Mouse (Mus musculus) MEL (cell line): Measurements from ENCODE around the gene Dock9. TPM values are rescaled to one million over a fixed set of nuclear protein-coding genes. Genes with fewer than 3 reads are reported as not detected.

Experiments used
- DNase-seq: peaks from one replicate; pipeline ENCODE4 v3.0.0; 2011; ENCODE audit warnings: low read depth, low spot score
- H3K27ac ChIP-seq: 2 replicates; pipeline ENCODE4 v1.5.1; 2012; ENCODE audit warnings: low read depth, mild to moderate bottlenecking, control low read depth, low read length, moderate library complexity; ENCODE audit not compliant: control insufficient read depth
- H3K27me3 ChIP-seq, 2 experiments: fragments of 150-350 bp in 1 of 2; sonication (generic) in 1 of 2; 2 replicates each; pipeline ENCODE4 v1.6.1; 2012; ENCODE audit warnings: low read length in 2 of 2, mild to moderate bottlenecking in 2 of 2, improper control_type of control experiment in 1 of 2, moderate library complexity in 1 of 2; ENCODE audit not compliant: insufficient read depth in 2 of 2, control insufficient read depth in 1 of 2
- H3K36me3 ChIP-seq, 2 experiments: 2 replicates each; pipeline ENCODE4 v1.6.1; 2012 to 2014; ENCODE audit warnings: low read length in 2 of 2, improper control_type of control experiment in 1 of 2, inconsistent platforms in 1 of 2, mild to moderate bottlenecking in 1 of 2; ENCODE audit not compliant: insufficient read depth in 2 of 2, control insufficient read depth in 1 of 2
- H3K4me1 ChIP-seq, 2 experiments: fragments of 150-350 bp in 1 of 2; sonication (generic) in 1 of 2; 2 replicates each; pipeline ENCODE4 v1.6.1; 2012; ENCODE audit warnings: low read length in 2 of 2, improper control_type of control experiment in 1 of 2, mild to moderate bottlenecking in 1 of 2; ENCODE audit not compliant: insufficient read depth in 2 of 2, control insufficient read depth in 1 of 2
- H3K4me3 ChIP-seq, 2 experiments: fragments of 150-350 bp in 1 of 2; sonication (generic) in 1 of 2; 2 replicates each; pipeline ENCODE4 v1.5.1; 2012; ENCODE audit warnings: low read depth in 2 of 2, low read length in 2 of 2, mild to moderate bottlenecking in 2 of 2, moderate library complexity in 2 of 2, control low read depth in 1 of 2, improper control_type of control experiment in 1 of 2; ENCODE audit not compliant: control insufficient read depth in 1 of 2, insufficient read depth in 1 of 2
- H3K79me2 ChIP-seq: 2 replicates; pipeline ENCODE4 v1.6.1; 2012; ENCODE audit warnings: mild to moderate bottlenecking, low read length, moderate library complexity; ENCODE audit not compliant: control insufficient read depth, poor library complexity, insufficient read depth
- H3K9ac ChIP-seq: 2 replicates; pipeline ENCODE4 v1.6.1; 2012; ENCODE audit warnings: low read depth, mild to moderate bottlenecking, control low read depth, low read length, moderate library complexity; ENCODE audit not compliant: control insufficient read depth, poor library complexity, severe bottlenecking
- H3K9me3 ChIP-seq: fragments of 150-350 bp; sonication (generic); replicated peaks from 2 replicates; pipeline ENCODE4 v1.6.1; 2012; ENCODE audit warnings: mild to moderate bottlenecking, low read length, improper control_type of control experiment, moderate library complexity; ENCODE audit not compliant: insufficient read depth
- CHD2 ChIP-seq: IDR thresholded peaks from 2 replicates; pipeline ENCODE4 v1.6.1; 2011; ENCODE audit warnings: low read length, improper control_type of control experiment
- CTCF ChIP-seq, 3 experiments: IDR thresholded peaks in 2 of 3; conservative IDR thresholded peaks in 1 of 3; 2 replicates each; pipeline ENCODE4 v1.5.1; 2011 to 2012; ENCODE audit warnings: low read length in 3 of 3, low read depth in 2 of 3, mild to moderate bottlenecking in 2 of 3, improper control_type of control experiment in 1 of 3, inconsistent platforms in 1 of 3, mixed read lengths in 1 of 3, moderate library complexity in 1 of 3; ENCODE audit not compliant: control insufficient read depth in 1 of 3, insufficient read depth in 1 of 3, poor library complexity in 1 of 3, severe bottlenecking in 1 of 3
- ELF1 ChIP-seq: IDR thresholded peaks from 2 replicates; pipeline ENCODE4 v1.6.1; 2014; ENCODE audit warnings: low read depth, mild to moderate bottlenecking, inconsistent platforms, low read length, improper control_type of control experiment, moderate library complexity
- EP300 ChIP-seq, 2 experiments: IDR thresholded peaks; 2 replicates each; pipeline ENCODE4 v1.6.1; 2011; ENCODE audit warnings: improper control_type of control experiment in 2 of 2, low read length in 2 of 2, low read depth in 1 of 2, mild to moderate bottlenecking in 1 of 2
- GABPA ChIP-seq: IDR thresholded peaks from 2 replicates; pipeline ENCODE4 v1.6.1; 2012; ENCODE audit warnings: low read depth, mild to moderate bottlenecking, inconsistent platforms, low read length, improper control_type of control experiment, moderate library complexity
- GATA1 ChIP-seq: IDR thresholded peaks from 2 replicates; pipeline ENCODE4 v1.6.1; 2011; ENCODE audit warnings: low read depth, low read length, improper control_type of control experiment
- HCFC1 ChIP-seq: IDR thresholded peaks from 2 replicates; pipeline ENCODE4 v1.6.1; 2012; ENCODE audit warnings: low read depth, mild to moderate bottlenecking, inconsistent platforms, low read length, improper control_type of control experiment, moderate library complexity
- JUND ChIP-seq: IDR thresholded peaks from 2 replicates; pipeline ENCODE4 v1.6.1; 2011; ENCODE audit warnings: low read depth, mild to moderate bottlenecking, improper control_type of control experiment, low read length
- KAT2A ChIP-seq: conservative IDR thresholded peaks from 2 replicates; pipeline ENCODE4 v1.6.1; 2012; ENCODE audit warnings: low read depth, low read length, improper control_type of control experiment, inconsistent platforms
- MEF2A ChIP-seq: IDR thresholded peaks from 2 replicates; pipeline ENCODE4 v1.6.1; 2014; ENCODE audit warnings: low read depth, mild to moderate bottlenecking, inconsistent platforms, low read length, improper control_type of control experiment; ENCODE audit not compliant: poor library complexity, insufficient replicate concordance, severe bottlenecking; ENCODE audit errors: extremely low read depth
- MXI1 ChIP-seq: IDR thresholded peaks from 2 replicates; pipeline ENCODE4 v1.6.1; 2011; ENCODE audit warnings: mild to moderate bottlenecking, low read depth, low read length, improper control_type of control experiment
- RCOR1 ChIP-seq: IDR thresholded peaks from 2 replicates; pipeline ENCODE4 v1.6.1; 2012; ENCODE audit warnings: low read depth, mild to moderate bottlenecking, inconsistent platforms, low read length, improper control_type of control experiment
- SIN3A ChIP-seq: IDR thresholded peaks from 2 replicates; pipeline ENCODE4 v1.6.1; 2012; ENCODE audit warnings: low read length, improper control_type of control experiment, inconsistent platforms
- SMC3 ChIP-seq: IDR thresholded peaks from 2 replicates; pipeline ENCODE4 v1.6.1; 2011; ENCODE audit warnings: low read depth, low read length, improper control_type of control experiment
- TBP ChIP-seq: IDR thresholded peaks from 2 replicates; pipeline ENCODE4 v1.8.0; 2011; ENCODE audit warnings: low read depth, low read length, improper control_type of control experiment
- TCF12 ChIP-seq: IDR thresholded peaks from 2 replicates; pipeline ENCODE4 v1.6.1; 2014; ENCODE audit warnings: low read depth, mild to moderate bottlenecking, inconsistent platforms, low read length, improper control_type of control experiment, moderate library complexity
- UBTF ChIP-seq: IDR thresholded peaks from 2 replicates; pipeline ENCODE4 v1.6.1; 2012; ENCODE audit warnings: low read depth, mild to moderate bottlenecking, inconsistent platforms, low read length, improper control_type of control experiment, moderate library complexity, borderline replicate concordance; ENCODE audit not compliant: insufficient read depth
- USF1 ChIP-seq: IDR thresholded peaks from 2 replicates; pipeline ENCODE4 v1.6.1; 2014; ENCODE audit warnings: low read depth, mild to moderate bottlenecking, inconsistent platforms, low read length, improper control_type of control experiment, moderate library complexity
- USF2 ChIP-seq, 2 experiments: IDR thresholded peaks; 2 replicates each; pipeline ENCODE4 v1.6.1; 2011 to 2012; ENCODE audit warnings: improper control_type of control experiment in 2 of 2, low read length in 2 of 2, borderline replicate concordance in 1 of 2, inconsistent platforms in 1 of 2, low read depth in 1 of 2, mild to moderate bottlenecking in 1 of 2; ENCODE audit not compliant: insufficient read depth in 1 of 2
- ZMIZ1 ChIP-seq: IDR thresholded peaks from 2 replicates; pipeline ENCODE4 v1.6.1; 2012; ENCODE audit warnings: low read depth, mild to moderate bottlenecking, inconsistent platforms, low read length, improper control_type of control experiment, moderate library complexity
- ZNF384 ChIP-seq: IDR thresholded peaks from 2 replicates; pipeline ENCODE4 v1.6.1; 2012; ENCODE audit warnings: low read depth, mild to moderate bottlenecking, inconsistent platforms, low read length, improper control_type of control experiment
- polyA plus RNA-seq, 2 experiments: library from polyadenylated mRNA; stranded (reverse) in 1 of 2; unstranded in 1 of 2; fragments of >175 nt in 1 of 2; fragments of >200 nt in 1 of 2; gene quantifications; 2 replicates each; pipeline versions ENCODE4 v1.2.1 to v1.2.4; 2012; ENCODE audit warnings: low replicate concordance in 2 of 2, low read depth in 1 of 2; ENCODE audit not compliant: insufficient read length in 2 of 2, insufficient read depth in 1 of 2, missing spikeins in 1 of 2
- total RNA-seq: library from RNA; depleted of rRNA; stranded (reverse); fragments of 300-350 nt; gene quantifications from 2 replicates; pipeline ENCODE4 v1.2.3, GENCODE M21; 2012

The Dock9 gene
- total and polyA plus RNA-seq, 3 experiments, result 6.3 to 9.4 TPM; not detected in 1

GRCm38 (mm10) chr14:121779620-121780019 lies 18.0 kb downstream of the Dock9 start:
- Histone ChIP-seq H3K4me3 (no peak overlapping the region), H3K9me3 (no peaks in the 10 kb centered on the region), H3K9ac (no peak overlapping the region), H3K4me1 (peaks cover 3 to 6% of the 10 kb centered on the region in 2 experiments; a peak in 3 of 4 replicates), H3K36me3 (peaks cover 0 to 9% of the 10 kb centered on the region in 2 experiments; a peak in 2 of 4 replicates), H3K27ac (no peak overlapping the region), H3K79me2 (no peaks in the 10 kb centered on the region), H3K27me3 (no peaks in the 10 kb centered on the region)
- no peak for DNase-seq
- TF ChIP-seq JUND (no peak), SIN3A (no peak), CTCF (IDR thresholded peaks at IDR 0.05 in 2 of 3, conservative IDR thresholded peaks at IDR 0.05 in 1 of 3; ENCODE audit: control insufficient read depth in 1 of 3, insufficient read depth in 1 of 3, low read depth in 2 of 3, low read length in 3 of 3, poor library complexity in 1 of 3, severe bottlenecking in 1 of 3) (no peak), ZMIZ1 (no peak), TBP (no peak), KAT2A (no peak), MXI1 (no peak), SMC3 (no peak), ELF1 (no peak), MEF2A (no peak), USF2 (IDR thresholded peaks at IDR 0.05; ENCODE audit: borderline replicate concordance in 1 of 2, insufficient read depth in 1 of 2, low read depth in 1 of 2, low read length in 2 of 2) (no peak), GABPA (no peak), TCF12 (no peak), HCFC1 (no peak)

- H3K36me3 ChIP-seq, result peaks cover 0 to 11% of the 10 kb centered on the region in 2 experiments; a peak in 2 of 4 replicates
- H3K9me3 ChIP-seq, result no peaks in the 10 kb centered on the region
- peaks cover 3 to 10% of the 10 kb centered on the region in 2 experiments; a peak in 3 of 4 replicates for H3K4me1 ChIP-seq
- no peak for TF ChIP-seq USF1
- TF ChIP-seq EP300 (IDR thresholded peaks at IDR 0.05; ENCODE audit: low read depth in 1 of 2, low read length in 2 of 2), result peak in 1 of 2 experiments; percentile 29; a peak in 1 of 4 replicates
- no peak for TF ChIP-seq MXI1
- no peak for TF ChIP-seq CTCF (IDR thresholded peaks at IDR 0.05 in 2 of 3, conservative IDR thresholded peaks at IDR 0.05 in 1 of 3; ENCODE audit: control insufficient read depth in 1 of 3, insufficient read depth in 1 of 3, low read depth in 2 of 3, low read length in 3 of 3, poor library complexity in 1 of 3, severe bottlenecking in 1 of 3)
- no peak for TF ChIP-seq UBTF
- TF ChIP-seq HCFC1, result no peak
- no peak for TF ChIP-seq ZNF384
- TF ChIP-seq GATA1, result peak; percentile 75
- TF ChIP-seq SIN3A, result no peak
- no peak for TF ChIP-seq CHD2
- TF ChIP-seq RCOR1, result peak; percentile 66
- no peak overlapping the region for H3K4me3 ChIP-seq
- H3K79me2 ChIP-seq, result no peaks in the 10 kb centered on the region
- no peak overlapping the region for H3K27ac ChIP-seq
- no peaks in the 10 kb centered on the region for H3K27me3 ChIP-seq
- DNase-seq, result peak; percentile 57
- H3K9ac ChIP-seq, result no peak overlapping the region
Observed at GRCm38 (mm10) chr14:121777279-121777831, 20.3 kb downstream of the Dock9 start.
